Mouse (Mus musculus) midbrain, postnatal 0 days (tissue): ENCODE measurements around the gene Fbxo40. TPM values are rescaled to one million over a fixed set of nuclear protein-coding genes. Genes with fewer than 3 reads are reported as not detected.

Experiments
- ATAC-seq: fragments of 200-750 bp; cut with Nextera tagmentation; 2 replicates; pipeline ENCODE4 v1.8.0; 2017; ENCODE audit warnings: moderate number of reproducible peaks, mild to moderate bottlenecking, moderate TSS enrichment, moderate library complexity; ENCODE audit not compliant: low FRiP score
- DNase-seq: peaks from one replicate; pipeline ENCODE4 v3.0.0-alpha.2; 2015; ENCODE audit warnings: low spot score
- H3K27ac ChIP-seq: fragments of 300-500 bp; sonication (generic); 2 replicates; pipeline ENCODE4 v1.5.1; 2014; ENCODE audit warnings: low read depth, mild to moderate bottlenecking, low read length, mixed read lengths
- H3K27me3 ChIP-seq: fragments of 300-500 bp; sonication (generic); 2 replicates; pipeline ENCODE4 v1.6.1; 2014; ENCODE audit warnings: low read length, control low read depth, mixed read lengths; ENCODE audit not compliant: insufficient read depth
- H3K36me3 ChIP-seq: fragments of 300-500 bp; sonication (generic); 2 replicates; pipeline ENCODE4 v1.6.1; 2014; ENCODE audit warnings: low read length, control low read depth, mixed read lengths; ENCODE audit not compliant: insufficient read depth
- H3K4me1 ChIP-seq: fragments of 300-500 bp; sonication (generic); 2 replicates; pipeline ENCODE4 v1.6.1; 2014; ENCODE audit warnings: mild to moderate bottlenecking, control low read depth, antibody characterized with exemption, low read length, mixed read lengths; ENCODE audit not compliant: insufficient read depth
- H3K4me2 ChIP-seq: fragments of 300-500 bp; sonication (generic); 2 replicates; pipeline ENCODE4 v1.6.1; 2014; ENCODE audit warnings: low read depth, mild to moderate bottlenecking, low read length, mixed read lengths; ENCODE audit not compliant: poor library complexity, severe bottlenecking
- H3K4me3 ChIP-seq: fragments of 300-500 bp; sonication (generic); 2 replicates; pipeline ENCODE4 v1.5.1; 2014; ENCODE audit warnings: low read depth, mild to moderate bottlenecking, low read length, moderate library complexity
- H3K9ac ChIP-seq: fragments of 300-500 bp; sonication (generic); replicated peaks from 2 replicates; pipeline ENCODE4 v1.6.1; 2014; ENCODE audit warnings: mild to moderate bottlenecking, low read length, moderate library complexity, mixed read lengths; ENCODE audit not compliant: poor library complexity, severe bottlenecking
- H3K9me3 ChIP-seq: fragments of 300-500 bp; sonication (generic); 2 replicates; pipeline ENCODE4 v1.6.1; 2016; ENCODE audit warnings: low read length, control low read depth
- CTCF ChIP-seq: IDR thresholded peaks from 2 replicates; pipeline ENCODE4 v1.5.1; 2016; ENCODE audit warnings: antibody characterized with exemption, mild to moderate bottlenecking
- WGBS: fragments of 180-500 bp; shearing (Covaris S2); extraction: QIAGEN DNeasy Blood & Tissue Kit; methylation state at CpG from one replicate; pipeline ENCODE4 v1.1.7; 2014; 5-methylcytosine and 5-hydroxymethylcytosine counted together
- polyA plus RNA-seq: library from polyadenylated mRNA; unstranded; fragments of >200 nt; fragmentation: Nextera tagmentation; extraction: Ambion mirVana; gene quantifications from 2 replicates; pipeline ENCODE4 v1.2.1, GENCODE M21; 2015
- total RNA-seq: library from RNA; depleted of rRNA; stranded (reverse); fragments of >200 nt; gene quantifications from 2 replicates; pipeline ENCODE4 v1.2.3, GENCODE M21; 2014

The Fbxo40 gene
- total and polyA plus RNA-seq, 2 experiments from 2014 or later = 0.44 TPM; not detected in 1

DNA sequence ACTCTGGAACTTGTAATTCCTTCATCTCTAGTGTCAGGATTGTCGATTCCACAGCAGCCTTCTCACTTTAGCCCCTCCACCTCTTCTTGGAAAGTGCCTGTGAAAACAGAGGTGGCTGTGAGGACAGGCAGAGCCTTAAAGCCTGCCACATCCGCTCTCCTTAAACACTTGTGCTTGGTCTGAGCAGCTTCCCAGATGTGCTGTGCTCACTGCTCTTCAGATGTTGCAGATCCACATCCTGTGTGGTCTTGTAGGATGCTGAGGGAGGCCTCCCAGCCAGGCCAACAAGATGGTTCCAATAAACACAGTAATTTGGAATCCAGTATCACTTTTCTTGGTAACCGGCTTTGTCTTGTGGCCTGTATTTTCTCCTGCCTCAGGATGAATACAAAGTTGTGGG is 58.3 kb downstream of the Fbxo40 start:
- no peaks in the 10 kb centered on the region for H3K4me1 ChIP-seq
- ATAC-seq (no peak), DNase-seq (no peak)
- no peak overlapping the region for H3K27ac ChIP-seq
- H3K36me3 ChIP-seq = peaks cover 62% of the 10 kb centered on the region
- H3K9me3 ChIP-seq = no peaks in the 10 kb centered on the region
- no peak overlapping the region for H3K9ac ChIP-seq
- no peak overlapping the region for H3K4me2 ChIP-seq
- TF ChIP-seq CTCF = no peak
- no peaks in the 10 kb centered on the region for H3K27me3 ChIP-seq
- H3K4me3 ChIP-seq = no peak overlapping the region
- 96% methylated on average over 3 of the region's 3 CpGs for WGBS

DNA sequence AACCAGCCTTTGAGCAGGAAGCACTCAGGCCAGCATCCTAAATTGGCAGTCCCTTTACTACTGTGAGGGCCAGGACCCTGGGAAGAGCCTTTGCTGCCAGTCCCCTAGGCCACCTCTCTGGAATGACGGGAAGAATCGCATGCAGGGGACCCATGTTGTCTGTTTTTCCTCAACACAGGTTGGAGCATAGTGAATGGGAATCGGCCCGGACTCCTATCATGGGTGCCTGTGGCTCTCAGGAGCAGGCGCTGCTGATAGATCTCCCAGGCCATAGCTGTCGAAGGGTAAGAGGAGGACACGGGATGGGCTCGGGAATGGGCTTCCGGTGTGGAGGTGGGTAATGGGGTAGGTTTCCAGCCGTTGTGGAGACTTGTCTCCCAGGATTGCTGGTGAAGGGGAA is 58.9 kb downstream of the Fbxo40 start:
- Histone ChIP-seq H3K27ac (no peak overlapping the region), H3K36me3 (peaks cover 68% of the 10 kb centered on the region), H3K9me3 (no peaks in the 10 kb centered on the region), H3K9ac (no peak overlapping the region), H3K4me1 (no peaks in the 10 kb centered on the region), H3K4me2 (no peak overlapping the region), H3K4me3 (no peak overlapping the region), H3K27me3 (no peaks in the 10 kb centered on the region)
- no peak for TF ChIP-seq CTCF
- no peak for DNase-seq
- no peak for ATAC-seq
- WGBS = 96% methylated on average over 10 of the region's 10 CpGs

DNA sequence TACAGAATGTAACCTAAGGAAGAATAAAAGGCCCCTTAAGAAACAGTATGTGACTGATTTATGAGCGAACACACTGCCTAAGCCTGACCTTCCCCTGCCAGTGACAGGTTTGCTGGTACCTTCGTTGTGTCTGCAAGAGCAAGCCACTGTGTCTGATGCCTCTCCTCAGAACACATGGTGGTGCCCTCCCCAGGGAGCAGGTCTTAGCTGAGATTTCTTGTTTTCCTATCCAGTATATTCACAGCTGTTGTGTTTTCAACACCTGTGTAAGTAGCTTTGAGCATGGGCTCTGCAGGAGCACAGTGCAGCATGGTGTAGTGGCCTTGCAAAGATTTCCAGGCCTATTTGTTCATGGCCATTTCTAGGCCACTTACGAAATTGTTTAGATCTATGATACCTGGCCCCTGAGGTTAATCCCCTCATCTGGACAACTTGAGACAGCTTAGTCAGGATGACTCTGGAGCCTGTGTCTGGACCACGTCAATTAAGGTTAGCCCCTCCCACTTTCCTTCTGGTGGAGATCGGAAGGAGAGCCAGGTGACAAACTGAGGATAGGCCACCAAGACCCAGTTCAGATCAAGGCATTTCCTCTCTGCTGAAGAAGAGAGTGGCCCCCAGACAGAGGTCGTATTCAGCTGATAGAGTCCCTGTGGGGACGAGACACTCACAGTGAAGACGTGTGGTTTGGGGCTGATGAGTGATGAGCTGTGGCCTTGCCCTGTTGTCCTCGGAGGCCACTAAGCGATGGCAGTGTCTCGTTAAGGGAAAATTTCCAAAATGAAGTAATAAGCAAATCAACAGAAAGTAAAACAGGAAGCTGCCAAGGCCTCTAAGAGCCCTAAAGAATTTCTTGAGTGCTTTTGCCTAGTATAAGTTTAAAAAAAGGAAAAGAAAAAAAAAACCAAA is 59.8 kb downstream of the Fbxo40 start:
- H3K9me3 ChIP-seq = no peaks in the 10 kb centered on the region
- no peak overlapping the region for H3K27ac ChIP-seq
- no peak overlapping the region for H3K4me2 ChIP-seq
- H3K36me3 ChIP-seq = peaks cover 74% of the 10 kb centered on the region
- ATAC-seq (no peak), DNase-seq (no peak)
- no peak overlapping the region for H3K9ac ChIP-seq
- no peak for TF ChIP-seq CTCF
- no peaks in the 10 kb centered on the region for H3K27me3 ChIP-seq
- H3K4me3 ChIP-seq = no peak overlapping the region
- no peaks in the 10 kb centered on the region for H3K4me1 ChIP-seq
- WGBS = 85% methylated on average over 11 of the region's 11 CpGs

DNA sequence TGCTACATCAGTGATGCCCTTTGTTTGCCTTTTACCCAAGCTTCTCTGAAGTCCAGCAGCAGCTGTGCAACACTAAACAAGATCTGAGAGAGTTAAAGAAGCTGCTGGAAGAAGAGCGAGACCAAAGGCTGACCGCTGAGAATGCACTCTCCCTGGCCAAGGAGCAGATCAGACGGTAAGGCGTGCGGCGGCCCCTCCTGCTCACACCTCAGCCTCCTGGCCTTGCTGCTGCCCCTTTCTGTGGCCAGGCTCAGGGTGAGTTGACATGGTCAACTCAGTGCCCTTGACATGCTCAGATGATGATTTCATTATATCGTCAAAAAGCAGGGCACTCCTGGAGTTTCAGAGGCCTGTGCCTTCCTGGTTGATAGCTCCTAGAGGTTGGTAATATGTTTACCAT is 61.1 kb downstream of the Fbxo40 start:
- no peak overlapping the region for H3K9ac ChIP-seq
- H3K9me3 ChIP-seq = no peaks in the 10 kb centered on the region
- H3K27ac ChIP-seq = no peak overlapping the region
- TF ChIP-seq CTCF = no peak
- H3K4me1 ChIP-seq = no peaks in the 10 kb centered on the region
- ATAC-seq (no peak), DNase-seq (no peak)
- no peaks in the 10 kb centered on the region for H3K27me3 ChIP-seq
- H3K36me3 ChIP-seq = peaks cover 87% of the 10 kb centered on the region
- no peak overlapping the region for H3K4me2 ChIP-seq
- no peak overlapping the region for H3K4me3 ChIP-seq
- WGBS = 87% methylated on average over 7 of the region's 7 CpGs

DNA sequence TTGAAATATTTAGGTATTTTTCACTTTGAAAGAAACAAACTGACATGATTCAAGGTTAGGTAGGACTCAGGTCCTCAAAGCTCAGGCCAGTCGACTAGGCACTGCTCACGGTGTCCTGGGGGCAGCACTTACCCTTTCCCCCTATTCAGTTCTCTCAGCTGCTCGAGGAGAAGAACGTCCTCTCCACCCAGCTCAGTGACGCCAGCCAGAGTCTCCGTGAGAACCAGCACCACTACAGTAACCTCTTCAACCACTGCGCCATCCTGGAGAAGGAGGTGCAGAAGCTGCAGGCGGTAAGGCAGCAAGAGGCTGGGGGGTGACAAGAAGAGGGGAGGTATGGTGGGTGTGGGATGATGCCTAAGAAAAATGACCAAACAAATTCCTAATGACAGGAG is 62.2 kb downstream of the Fbxo40 start:
- H3K4me2 ChIP-seq = no peak overlapping the region
- TF ChIP-seq CTCF = no peak
- peaks cover 85% of the 10 kb centered on the region for H3K36me3 ChIP-seq

DNA sequence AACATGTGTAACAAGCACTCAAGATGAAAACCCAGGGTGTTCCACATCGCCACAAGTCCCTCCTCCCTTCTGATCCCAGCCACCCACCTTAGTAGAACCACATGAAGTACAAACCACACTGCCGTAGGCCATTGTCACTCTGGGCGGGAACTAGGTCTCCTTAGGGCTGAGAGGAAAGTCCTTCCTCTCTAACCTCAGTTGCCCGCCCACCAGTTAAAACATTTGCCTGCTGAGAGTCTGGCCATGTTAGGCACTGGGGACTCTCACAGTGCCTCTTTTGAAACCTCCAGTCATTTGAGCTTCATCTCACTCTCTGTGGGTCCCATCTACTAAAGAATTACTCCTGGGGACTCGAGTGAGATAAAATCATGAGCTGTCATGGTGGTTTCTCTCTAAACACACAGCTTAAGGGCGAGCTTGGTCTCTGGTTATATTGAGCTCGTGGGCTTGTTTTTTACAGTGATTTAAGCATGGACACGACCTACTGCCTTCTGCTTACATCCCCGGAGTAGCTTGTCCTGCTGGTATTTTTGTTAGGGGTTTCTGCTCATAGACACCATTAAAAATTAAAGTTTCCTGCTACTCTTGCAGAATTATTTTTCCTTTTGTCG is 62.7 kb downstream of the Fbxo40 start:
- no peaks in the 10 kb centered on the region for H3K9me3 ChIP-seq
- DNase-seq (no peak), ATAC-seq (no peak)
- H3K4me1 ChIP-seq = no peaks in the 10 kb centered on the region
- no peak overlapping the region for H3K9ac ChIP-seq
- no peak overlapping the region for H3K4me3 ChIP-seq
- peaks cover 80% of the 10 kb centered on the region for H3K36me3 ChIP-seq
- TF ChIP-seq CTCF = no peak
- H3K4me2 ChIP-seq = no peak overlapping the region
- WGBS = 92% methylated on average over 10 of the region's 10 CpGs
- no peaks in the 10 kb centered on the region for H3K27me3 ChIP-seq
- H3K27ac ChIP-seq = no peak overlapping the region

More for the DNA sequence above, 62.2 kb downstream of the Fbxo40 start:
- no peak for ATAC-seq
- no peak for DNase-seq
- H3K4me1 ChIP-seq = no peaks in the 10 kb centered on the region
- H3K9me3 ChIP-seq = no peaks in the 10 kb centered on the region
- WGBS = 94% methylated on average over 8 of the region's 8 CpGs
- no peaks in the 10 kb centered on the region for H3K27me3 ChIP-seq
- H3K27ac ChIP-seq = no peak overlapping the region
- no peak overlapping the region for H3K9ac ChIP-seq
- no peak overlapping the region for H3K4me3 ChIP-seq
